Comparison of ENCODE assay signal across 9 mouse cellular contexts in the genomic region with DNA sequence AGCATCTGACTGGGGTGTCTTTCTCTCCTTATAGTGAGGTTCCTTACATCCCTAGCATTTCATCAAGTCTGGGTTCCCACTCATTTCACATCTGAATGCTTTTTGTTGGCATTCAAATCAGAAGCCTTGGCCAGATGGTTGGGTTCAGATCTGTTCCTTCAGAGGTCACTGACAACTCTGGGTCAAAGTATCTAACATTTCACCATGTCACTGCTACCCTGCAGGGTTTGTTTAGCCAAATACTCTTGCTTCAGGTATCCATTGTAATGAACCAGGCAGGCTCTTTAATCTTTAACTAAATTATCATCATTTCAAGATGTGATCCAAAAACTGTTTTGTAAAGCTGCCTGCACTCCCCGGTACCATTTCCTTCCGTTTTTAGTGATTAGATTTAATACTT. TPM values are rescaled to one million over a fixed set of nuclear protein-coding genes. Genes with fewer than 3 reads are reported as not detected.
DNase-seq lines count a peak whose midpoint lies in the region; ATAC-seq and TF ChIP-seq lines count a peak whose summit lies in the region.
"Had no signal": no experiment of that assay in that cellular context is flagged by ENCODE, and none has a peak within 500 bp of the region (broad histone marks: within the 10 kb centered on the region; RNA-seq: fewer than 3 reads in every experiment).

No protein-coding gene starts in this region.

- no peak overlapping the region for H3K9ac ChIP-seq in forebrain, embryonic 12.5 days
- 0 out of 2 replicates have a peak overlapping the region, but pooled peaks have one; percentile 52 for H3K9ac ChIP-seq in kidney, postnatal 0 days (ENCODE audit: low read depth, low read length)
- H3K9ac ChIP-seq in hindbrain, embryonic 13.5 days = no peak overlapping the region
- no peak overlapping the region for H3K9ac ChIP-seq in liver, embryonic 16.5 days (ENCODE audit: low read depth, low read length)

- no peak for TF ChIP-seq CTCF in kidney, postnatal 0 days (IDR thresholded peaks at IDR 0.05; ENCODE audit: low read depth)

- H3K4me1 ChIP-seq in forebrain, embryonic 10.5 days = peaks cover 46% of the 10 kb centered on the region
- H3K4me1 ChIP-seq in forebrain, embryonic 12.5 days = peaks cover 23% of the 10 kb centered on the region
- 0 out of 2 replicates have a peak, but pooled peaks cover 7% of the 10 kb centered on the region for H3K4me1 ChIP-seq in kidney, postnatal 0 days (replicated peaks; ENCODE audit: insufficient read depth, low read length)
- H3K4me1 ChIP-seq in hindbrain, embryonic 13.5 days (replicated peaks) = peaks cover 24% of the 10 kb centered on the region
- H3K4me1 ChIP-seq in liver, embryonic 16.5 days (ENCODE audit: control insufficient read depth, low read depth, low read length) = peaks cover 8% of the 10 kb centered on the region

- no peak overlapping the region for H3K4me3 ChIP-seq in forebrain, embryonic 10.5 days
- H3K4me3 ChIP-seq in forebrain, embryonic 12.5 days (replicated peaks) = no peak overlapping the region
- no peak overlapping the region for H3K4me3 ChIP-seq in kidney, postnatal 0 days (replicated peaks; ENCODE audit: low read depth, low read length)
- H3K4me3 ChIP-seq in hindbrain, embryonic 13.5 days = no peak overlapping the region
- no peak overlapping the region for H3K4me3 ChIP-seq in liver, embryonic 16.5 days (ENCODE audit: low read depth, low read length)

- peaks cover 32% of the 10 kb centered on the region for H3K27me3 ChIP-seq in forebrain, embryonic 10.5 days (ENCODE audit: poor library complexity, severe bottlenecking)
- peaks cover 9% of the 10 kb centered on the region; the same call in 1 of the 2 replicates for H3K27me3 ChIP-seq in forebrain, embryonic 12.5 days
- no peaks in the 10 kb centered on the region for H3K27me3 ChIP-seq in kidney, postnatal 0 days (ENCODE audit: insufficient read depth, low read length)
- peaks cover 8% of the 10 kb centered on the region for H3K27me3 ChIP-seq in hindbrain, embryonic 13.5 days
- peaks cover 2% of the 10 kb centered on the region; the same call in 1 of the 2 replicates for H3K27me3 ChIP-seq in liver, embryonic 16.5 days (ENCODE audit: control insufficient read depth, insufficient read depth, low read depth, low read length)
- H3K27me3 ChIP-seq: stomach, embryonic 15.5 days had no signal

- no peak for ATAC-seq in forebrain, embryonic 12.5 days (ENCODE audit: low FRiP score)
- no peak for ATAC-seq in kidney, postnatal 0 days (replicated peaks; ENCODE audit: low FRiP score, low read depth)
- ATAC-seq in hindbrain, embryonic 13.5 days (ENCODE audit: low FRiP score) = no peak
- ATAC-seq in liver, embryonic 16.5 days (ENCODE audit: low read depth) = peak; percentile 26; the same call in 1 of the 2 replicates

- H3K27ac ChIP-seq in forebrain, embryonic 10.5 days = peak overlapping the region; percentile 85; the same call in 1 of the 2 replicates
- H3K27ac ChIP-seq in forebrain, embryonic 12.5 days = no peak overlapping the region
- no peak overlapping the region for H3K27ac ChIP-seq in kidney, postnatal 0 days
- no peak overlapping the region for H3K27ac ChIP-seq in hindbrain, embryonic 13.5 days
- H3K27ac ChIP-seq in liver, embryonic 16.5 days (ENCODE audit: low read length) = peak overlapping the region; percentile 66
- H3K27ac ChIP-seq: stomach, embryonic 15.5 days had no signal

- H3K36me3 ChIP-seq in forebrain, embryonic 10.5 days (replicated peaks) = no peaks in the 10 kb centered on the region
- no peaks in the 10 kb centered on the region for H3K36me3 ChIP-seq in forebrain, embryonic 12.5 days (replicated peaks)
- no peaks in the 10 kb centered on the region for H3K36me3 ChIP-seq in kidney, postnatal 0 days (ENCODE audit: insufficient read depth, low read length)
- no peaks in the 10 kb centered on the region for H3K36me3 ChIP-seq in hindbrain, embryonic 13.5 days
- H3K36me3 ChIP-seq in liver, embryonic 16.5 days (ENCODE audit: control insufficient read depth, insufficient read depth) = no peaks in the 10 kb centered on the region
- H3K36me3 ChIP-seq: stomach, embryonic 15.5 days had no signal

- H3K9me3 ChIP-seq in forebrain, embryonic 10.5 days = no peaks in the 10 kb centered on the region
- H3K9me3 ChIP-seq in forebrain, embryonic 12.5 days = no peaks in the 10 kb centered on the region
- H3K9me3 ChIP-seq in kidney, postnatal 0 days (replicated peaks; ENCODE audit: low read length) = no peaks in the 10 kb centered on the region
- no peaks in the 10 kb centered on the region for H3K9me3 ChIP-seq in hindbrain, embryonic 13.5 days
- no peaks in the 10 kb centered on the region for H3K9me3 ChIP-seq in liver, embryonic 16.5 days (replicated peaks; ENCODE audit: control insufficient read depth, low read length)
- H3K9me3 ChIP-seq: stomach, embryonic 15.5 days had no signal

- no peak for DNase-seq in forebrain, embryonic 10.5 days (ENCODE audit: extremely low spot score, low spot score)
- no peak for DNase-seq in kidney, postnatal 0 days (ENCODE audit: low spot score)
- no peak for DNase-seq in kidney, adult 18-20 months
- DNase-seq in adrenal gland, postnatal 36 days = no peak
- no peak for DNase-seq in layer of hippocampus, adult 11-12 months (ENCODE audit: low spot score)

- whole genome bisulfite sequencing in forebrain, embryonic 10.5 days = 80% methylated on average over 2 of the region's 2 CpGs
- WGBS in forebrain, embryonic 12.5 days = 85% methylated on average over 2 of the region's 2 CpGs
- WGBS in kidney, postnatal 0 days = 70% methylated on average over 2 of the region's 2 CpGs
- 89% methylated on average over 2 of the region's 2 CpGs for WGBS in hindbrain, embryonic 13.5 days
- 59% methylated on average over 2 of the region's 2 CpGs for WGBS in liver, embryonic 16.5 days (ENCODE audit: insufficient replicate concordance)

- H3K4me2 ChIP-seq in forebrain, embryonic 12.5 days = no peak overlapping the region
- H3K4me2 ChIP-seq in kidney, postnatal 0 days (ENCODE audit: low read length) = no peak overlapping the region
- peak overlapping the region; percentile 78 for H3K4me2 ChIP-seq in hindbrain, embryonic 13.5 days
- H3K4me2 ChIP-seq in liver, embryonic 16.5 days (ENCODE audit: low read depth, low read length) = peak overlapping the region; percentile 37

RNA-seq across cellular contexts. Expression of a gene that starts 0.7 kb away (rescaled TPM):
- 11.6 and 14.2 TPM in 2 replicates for polyA plus RNA-seq in forebrain, embryonic 10.5 days (2016; fragmentation: Nextera tagmentation; extraction: Ambion mirVana)
- polyA plus RNA-seq in forebrain, embryonic 12.5 days (2016; fragmentation: Nextera tagmentation; extraction: Ambion mirVana) = 7.9 and 9.1 TPM in 2 replicates
- polyA plus RNA-seq in kidney, postnatal 0 days (2015; fragmentation: Nextera tagmentation; extraction: Ambion mirVana) = 5.1 and 5.4 TPM in 2 replicates
- polyA plus RNA-seq in hindbrain, embryonic 13.5 days (2015; fragmentation: Nextera tagmentation; extraction: Ambion mirVana) = 7.0 and 8.0 TPM in 2 replicates
- polyA plus RNA-seq in liver, embryonic 16.5 days (2015; fragmentation: Nextera tagmentation; extraction: Ambion mirVana) = 6.3 and 7.0 TPM in 2 replicates
- total RNA-seq in adrenal gland, postnatal 36 days (2021) = 10 to 100 TPM; 43.6 to 66.9 TPM

Comparison
In these comparisons a context has a peak if more than half of its experiments do, and no peak if none do; other contexts are left out.
1. H3K27ac ChIP-seq: peak in forebrain, embryonic 10.5 days (single experiment) and liver, embryonic 16.5 days (single experiment); none in forebrain, embryonic 12.5 days (single experiment), kidney, postnatal 0 days (single experiment) and hindbrain, embryonic 13.5 days (single experiment).
2. H3K4me2 ChIP-seq: peak in hindbrain, embryonic 13.5 days (single experiment) and liver, embryonic 16.5 days (single experiment); none in forebrain, embryonic 12.5 days (single experiment) and kidney, postnatal 0 days (single experiment).